Mouse (Mus musculus) midbrain, postnatal 0 days (tissue): ENCODE measurements around the gene Alk. TPM values are rescaled to one million over a fixed set of nuclear protein-coding genes. Genes with fewer than 3 reads are reported as not detected.

Experiments
- ATAC-seq: fragments of 200-750 bp; cut with Nextera tagmentation; 2 replicates; pipeline ENCODE4 v1.8.0; 2017; ENCODE audit warnings: moderate number of reproducible peaks, mild to moderate bottlenecking, moderate TSS enrichment, moderate library complexity; ENCODE audit not compliant: low FRiP score
- DNase-seq: peaks from one replicate; pipeline ENCODE4 v3.0.0-alpha.2; 2015; ENCODE audit warnings: low spot score
- H3K27ac ChIP-seq: fragments of 300-500 bp; sonication (generic); 2 replicates; pipeline ENCODE4 v1.5.1; 2014; ENCODE audit warnings: low read depth, mild to moderate bottlenecking, low read length, mixed read lengths
- H3K27me3 ChIP-seq: fragments of 300-500 bp; sonication (generic); 2 replicates; pipeline ENCODE4 v1.6.1; 2014; ENCODE audit warnings: low read length, control low read depth, mixed read lengths; ENCODE audit not compliant: insufficient read depth
- H3K36me3 ChIP-seq: fragments of 300-500 bp; sonication (generic); 2 replicates; pipeline ENCODE4 v1.6.1; 2014; ENCODE audit warnings: low read length, control low read depth, mixed read lengths; ENCODE audit not compliant: insufficient read depth
- H3K4me1 ChIP-seq: fragments of 300-500 bp; sonication (generic); 2 replicates; pipeline ENCODE4 v1.6.1; 2014; ENCODE audit warnings: mild to moderate bottlenecking, control low read depth, antibody characterized with exemption, low read length, mixed read lengths; ENCODE audit not compliant: insufficient read depth
- H3K4me2 ChIP-seq: fragments of 300-500 bp; sonication (generic); 2 replicates; pipeline ENCODE4 v1.6.1; 2014; ENCODE audit warnings: low read depth, mild to moderate bottlenecking, low read length, mixed read lengths; ENCODE audit not compliant: poor library complexity, severe bottlenecking
- H3K4me3 ChIP-seq: fragments of 300-500 bp; sonication (generic); 2 replicates; pipeline ENCODE4 v1.5.1; 2014; ENCODE audit warnings: low read depth, mild to moderate bottlenecking, low read length, moderate library complexity
- H3K9ac ChIP-seq: fragments of 300-500 bp; sonication (generic); replicated peaks from 2 replicates; pipeline ENCODE4 v1.6.1; 2014; ENCODE audit warnings: mild to moderate bottlenecking, low read length, moderate library complexity, mixed read lengths; ENCODE audit not compliant: poor library complexity, severe bottlenecking
- H3K9me3 ChIP-seq: fragments of 300-500 bp; sonication (generic); 2 replicates; pipeline ENCODE4 v1.6.1; 2016; ENCODE audit warnings: low read length, control low read depth
- CTCF ChIP-seq: IDR thresholded peaks from 2 replicates; pipeline ENCODE4 v1.5.1; 2016; ENCODE audit warnings: antibody characterized with exemption, mild to moderate bottlenecking
- WGBS: fragments of 180-500 bp; shearing (Covaris S2); extraction: QIAGEN DNeasy Blood & Tissue Kit; methylation state at CpG from one replicate; pipeline ENCODE4 v1.1.7; 2014; 5-methylcytosine and 5-hydroxymethylcytosine counted together
- polyA plus RNA-seq: library from polyadenylated mRNA; unstranded; fragments of >200 nt; fragmentation: Nextera tagmentation; extraction: Ambion mirVana; gene quantifications from 2 replicates; pipeline ENCODE4 v1.2.1, GENCODE M21; 2015
- total RNA-seq: library from RNA; depleted of rRNA; stranded (reverse); fragments of >200 nt; gene quantifications from 2 replicates; pipeline ENCODE4 v1.2.3, GENCODE M21; 2014

Gene Alk
- total and polyA plus RNA-seq, 2 experiments from 2014 or later, result 5.2 to 17.6 TPM

DNA sequence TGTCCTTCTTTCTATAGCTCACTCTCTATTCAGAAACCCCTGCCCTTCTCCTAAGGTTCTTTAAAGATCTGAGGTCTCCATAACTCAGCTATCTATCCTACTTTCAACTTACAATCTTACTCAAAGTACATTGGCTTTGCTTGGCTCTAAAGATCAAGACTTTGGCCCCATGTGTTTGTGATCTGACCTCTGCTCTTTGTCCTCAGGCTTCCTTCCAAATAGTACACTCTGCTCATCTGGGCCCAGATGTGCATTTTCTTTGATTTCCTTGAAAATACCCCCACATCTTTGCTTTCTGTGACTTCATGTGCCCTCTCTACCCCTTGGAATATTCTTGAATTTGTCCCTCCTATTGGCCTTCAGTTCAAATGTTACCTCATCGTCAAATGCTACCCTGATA is 417.4 kb downstream of the Alk start:
- no peak for DNase-seq
- TF ChIP-seq CTCF, result no peak
- no peak for ATAC-seq
- Histone ChIP-seq H3K4me1 (no peaks in the 10 kb centered on the region), H3K9me3 (no peaks in the 10 kb centered on the region), H3K27ac (no peak overlapping the region), H3K4me3 (no peak overlapping the region), H3K9ac (no peak overlapping the region), H3K36me3 (no peaks in the 10 kb centered on the region), H3K27me3 (no peaks in the 10 kb centered on the region), H3K4me2 (no peak overlapping the region)
- 91% methylated on average over 1 of the region's 1 CpGs for WGBS

- no peak for DNase-seq
- no peaks in the 10 kb centered on the region for H3K27me3 ChIP-seq
- H3K4me3 ChIP-seq, result no peak overlapping the region
- 75% methylated on average over 2 of the region's 2 CpGs for WGBS
- H3K9ac ChIP-seq, result no peak overlapping the region
- H3K9me3 ChIP-seq, result no peaks in the 10 kb centered on the region
- H3K36me3 ChIP-seq, result no peaks in the 10 kb centered on the region
- H3K27ac ChIP-seq, result no peak overlapping the region
- TF ChIP-seq CTCF, result no peak
- H3K4me2 ChIP-seq, result no peak overlapping the region
- no peaks in the 10 kb centered on the region for H3K4me1 ChIP-seq
- ATAC-seq, result no peak
These were observed 422.0 kb downstream of the Alk start for GRCm38 (mm10) chr17:72182414-72182813.

GRCm38 (mm10) chr17:72180200-72180599 is 424.2 kb downstream of the Alk start:
- no peak for TF ChIP-seq CTCF
- H3K9me3 ChIP-seq, result no peaks in the 10 kb centered on the region

DNA sequence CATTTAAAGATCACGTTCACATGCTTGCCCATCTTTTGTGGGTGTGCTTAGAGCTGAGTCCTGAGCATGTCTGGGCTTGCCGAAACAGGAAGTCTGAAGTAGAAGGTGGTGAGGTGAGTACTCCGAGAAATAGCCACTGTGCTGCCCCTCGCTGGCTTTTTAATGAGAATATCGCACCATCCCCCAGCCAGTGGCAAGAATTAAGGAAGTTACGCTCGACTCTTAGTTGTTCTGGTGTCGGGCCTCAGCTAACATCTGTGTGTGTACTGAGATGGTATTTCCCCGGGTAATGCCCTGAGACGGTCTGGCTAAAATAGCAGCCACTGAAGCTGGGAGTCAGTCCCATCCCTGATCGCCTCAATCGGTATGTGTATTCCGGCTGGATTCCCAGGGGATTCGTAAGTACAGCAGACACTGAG is 424.7 kb downstream of the Alk start:
- Histone ChIP-seq H3K4me1 (no peaks in the 10 kb centered on the region), H3K36me3 (no peaks in the 10 kb centered on the region), H3K27me3 (no peaks in the 10 kb centered on the region), H3K27ac (no peak overlapping the region), H3K9ac (no peak overlapping the region), H3K4me3 (no peak overlapping the region), H3K4me2 (no peak overlapping the region), H3K9me3 (no peaks in the 10 kb centered on the region)
- no peak for ATAC-seq
- no peak for DNase-seq
- WGBS, result 90% methylated on average over 14 of the region's 14 CpGs
- no peak for TF ChIP-seq CTCF

More at GRCm38 (mm10) chr17:72180200-72180599, 424.2 kb downstream of the Alk start:
- Histone ChIP-seq H3K4me3 (no peak overlapping the region), H3K4me1 (no peaks in the 10 kb centered on the region), H3K9ac (no peak overlapping the region), H3K27me3 (no peaks in the 10 kb centered on the region), H3K27ac (no peak overlapping the region), H3K36me3 (no peaks in the 10 kb centered on the region), H3K4me2 (no peak overlapping the region)
- ATAC-seq (no peak), DNase-seq (no peak)
- WGBS, result 91% methylated on average over 9 of the region's 9 CpGs

DNA sequence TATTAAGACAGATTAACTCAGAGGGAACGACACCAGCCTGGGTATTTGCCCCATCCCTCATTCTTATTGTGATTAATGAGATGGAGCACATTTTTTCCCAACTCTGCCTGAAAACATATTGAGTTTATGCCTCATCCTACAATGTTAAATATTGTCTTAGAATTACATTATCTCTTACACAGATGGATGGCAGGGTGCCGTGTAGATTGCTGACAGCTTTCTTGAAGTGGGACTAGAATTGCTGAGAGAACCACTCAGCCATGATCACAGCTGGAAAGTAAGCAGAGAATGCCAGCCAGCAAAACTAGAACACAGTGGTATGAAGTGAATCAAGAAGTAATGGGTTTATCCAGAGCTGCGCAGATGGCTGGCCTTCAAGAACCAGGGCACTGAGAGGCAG is 430.6 kb downstream of the Alk start:
- no peak for DNase-seq
- 50% methylated on average over 3 of the region's 3 CpGs for WGBS
- ATAC-seq, result no peak

GRCm38 (mm10) chr17:72168152-72168551 is 436.3 kb downstream of the Alk start:
- Histone ChIP-seq H3K4me3 (no peak overlapping the region), H3K27ac (no peak overlapping the region), H3K9me3 (no peaks in the 10 kb centered on the region), H3K36me3 (no peaks in the 10 kb centered on the region), H3K27me3 (no peaks in the 10 kb centered on the region), H3K4me2 (no peak overlapping the region), H3K9ac (no peak overlapping the region), H3K4me1 (no peaks in the 10 kb centered on the region)
- DNase-seq (no peak), ATAC-seq (no peak)
- 78% methylated on average over 5 of the region's 5 CpGs for WGBS
- TF ChIP-seq CTCF, result no peak

More for the DNA sequence above, 430.6 kb downstream of the Alk start:
- H3K9me3 ChIP-seq, result no peaks in the 10 kb centered on the region
- H3K4me1 ChIP-seq, result no peaks in the 10 kb centered on the region
- H3K4me3 ChIP-seq, result no peak overlapping the region
- no peak overlapping the region for H3K9ac ChIP-seq
- H3K27me3 ChIP-seq, result no peaks in the 10 kb centered on the region
- no peak overlapping the region for H3K4me2 ChIP-seq
- H3K27ac ChIP-seq, result no peak overlapping the region
- no peak for TF ChIP-seq CTCF
- no peaks in the 10 kb centered on the region for H3K36me3 ChIP-seq
